Mouse (Mus musculus): ENCODE results near the gene Bdkrb1. TPM values are rescaled to one million over a fixed set of nuclear protein-coding genes. Genes with fewer than 3 reads are reported as not detected.

Bdkrb1 gene
- 0.19 TPM in 1 of 2 replicates, not detected in the other for polyA plus RNA-seq (2015; fragmentation: Nextera tagmentation; extraction: Ambion mirVana)

GRCm38 (mm10) chr12:105602581-105603210 is at the start of gene Bdkrb1:
Gene Bdkrb1, plus strand, starts transcription at chr12:105603085.
- H3K27ac ChIP-seq (ENCODE audit: low read length), result no peak within 1 kb of the TSS
- H3K9ac ChIP-seq (replicated peaks; ENCODE audit: low read depth, low read length), result no peak within 1 kb of the TSS
- WGBS, result 87% methylated on average over 11 of the region's 11 CpGs
- no peaks in the 10 kb centered on the region for H3K9me3 ChIP-seq (ENCODE audit: control insufficient read depth, low read length)
- no peak for ATAC-seq
- H3K4me1 ChIP-seq (replicated peaks; ENCODE audit: control insufficient read depth, insufficient read depth, low read length), result peaks cover 6% of the 10 kb centered on the region; the same call in 1 of the 2 replicates
- no peaks in the 10 kb centered on the region for H3K27me3 ChIP-seq (replicated peaks; ENCODE audit: control insufficient read depth, insufficient read depth, low read length)
- H3K36me3 ChIP-seq (ENCODE audit: control insufficient read depth, insufficient read depth), result no peaks in the 10 kb centered on the region
- no peak within 1 kb of the TSS for H3K4me2 ChIP-seq (ENCODE audit: low read length)
- H3K4me3 ChIP-seq (replicated peaks; ENCODE audit: low read length), result no peak within 1 kb of the TSS

- Histone ChIP-seq H3K4me1 (replicated peaks; ENCODE audit: control insufficient read depth, insufficient read depth, low read length) (peaks cover 2% of the 10 kb centered on the region; the same call in 1 of the 2 replicates), H3K9me3 (ENCODE audit: control insufficient read depth, low read length) (no peaks in the 10 kb centered on the region), H3K9ac (replicated peaks; ENCODE audit: low read depth, low read length) (no peak overlapping the region), H3K36me3 (ENCODE audit: control insufficient read depth, insufficient read depth) (no peaks in the 10 kb centered on the region), H3K27me3 (replicated peaks; ENCODE audit: control insufficient read depth, insufficient read depth, low read length) (no peaks in the 10 kb centered on the region), H3K4me3 (replicated peaks; ENCODE audit: low read length) (no peak overlapping the region), H3K27ac (ENCODE audit: low read length) (no peak overlapping the region), H3K4me2 (ENCODE audit: low read length) (no peak overlapping the region)
- WGBS, result 75% methylated on average over 8 of the region's 8 CpGs
- ATAC-seq, result no peak
These were observed 48.6 kb upstream of the Bdkrb1 start for GRCm38 (mm10) chr12:105554151-105554772.

GRCm38 (mm10) chr12:105555172-105555571 is 47.7 kb upstream of the Bdkrb1 start:
- 74% methylated on average over 5 of the region's 5 CpGs for WGBS
- H3K4me3 ChIP-seq (replicated peaks; ENCODE audit: low read length), result no peak overlapping the region
- no peaks in the 10 kb centered on the region for H3K9me3 ChIP-seq (ENCODE audit: control insufficient read depth, low read length)
- no peak for ATAC-seq
- H3K4me2 ChIP-seq (ENCODE audit: low read length), result no peak overlapping the region
- H3K4me1 ChIP-seq (replicated peaks; ENCODE audit: control insufficient read depth, insufficient read depth, low read length), result peaks cover 2% of the 10 kb centered on the region; the same call in 1 of the 2 replicates
- no peak overlapping the region for H3K9ac ChIP-seq (replicated peaks; ENCODE audit: low read depth, low read length)
- no peaks in the 10 kb centered on the region for H3K27me3 ChIP-seq (replicated peaks; ENCODE audit: control insufficient read depth, insufficient read depth, low read length)
- no peak overlapping the region for H3K27ac ChIP-seq (ENCODE audit: low read length)
- H3K36me3 ChIP-seq (ENCODE audit: control insufficient read depth, insufficient read depth), result no peaks in the 10 kb centered on the region

GRCm38 (mm10) chr12:105557250-105557925 is 45.5 kb upstream of the Bdkrb1 start:
- ATAC-seq, result no peak
- Histone ChIP-seq H3K27ac (ENCODE audit: low read length) (no peak overlapping the region), H3K4me1 (replicated peaks; ENCODE audit: control insufficient read depth, insufficient read depth, low read length) (no peaks in the 10 kb centered on the region), H3K4me3 (replicated peaks; ENCODE audit: low read length) (no peak overlapping the region), H3K27me3 (replicated peaks; ENCODE audit: control insufficient read depth, insufficient read depth, low read length) (peaks cover 4% of the 10 kb centered on the region; the same call in 1 of the 2 replicates), H3K9ac (replicated peaks; ENCODE audit: low read depth, low read length) (no peak overlapping the region), H3K4me2 (ENCODE audit: low read length) (no peak overlapping the region), H3K36me3 (ENCODE audit: control insufficient read depth, insufficient read depth) (no peaks in the 10 kb centered on the region), H3K9me3 (ENCODE audit: control insufficient read depth, low read length) (no peaks in the 10 kb centered on the region)
- WGBS, result 69% methylated on average over 7 of the region's 7 CpGs

- H3K27ac ChIP-seq (ENCODE audit: low read length), result no peak overlapping the region
- peaks cover 24% of the 10 kb centered on the region for H3K27me3 ChIP-seq (replicated peaks; ENCODE audit: control insufficient read depth, insufficient read depth, low read length)
- no peaks in the 10 kb centered on the region for H3K36me3 ChIP-seq (ENCODE audit: control insufficient read depth, insufficient read depth)
- no peak overlapping the region for H3K9ac ChIP-seq (replicated peaks; ENCODE audit: low read depth, low read length)
- no peak overlapping the region for H3K4me3 ChIP-seq (replicated peaks; ENCODE audit: low read length)
- H3K9me3 ChIP-seq (ENCODE audit: control insufficient read depth, low read length), result no peaks in the 10 kb centered on the region
- peaks cover 18% of the 10 kb centered on the region for H3K4me1 ChIP-seq (replicated peaks; ENCODE audit: control insufficient read depth, insufficient read depth, low read length)
- WGBS, result 37% methylated on average over 8 of the region's 8 CpGs
- H3K4me2 ChIP-seq (ENCODE audit: low read length), result no peak overlapping the region
- no peak for ATAC-seq
These were observed 41.8 kb upstream of the Bdkrb1 start for GRCm38 (mm10) chr12:105561007-105561534.

- H3K4me1 ChIP-seq (replicated peaks; ENCODE audit: control insufficient read depth, insufficient read depth, low read length), result peaks cover 18% of the 10 kb centered on the region
- no peak for ATAC-seq
- peak overlapping the region; percentile 60 for H3K4me2 ChIP-seq (ENCODE audit: low read length)
- no peak overlapping the region for H3K9ac ChIP-seq (replicated peaks; ENCODE audit: low read depth, low read length)
- no peak overlapping the region for H3K27ac ChIP-seq (ENCODE audit: low read length)
- H3K36me3 ChIP-seq (ENCODE audit: control insufficient read depth, insufficient read depth), result no peaks in the 10 kb centered on the region
- peaks cover 4% of the 10 kb centered on the region; the same call in 1 of the 2 replicates for H3K9me3 ChIP-seq (ENCODE audit: control insufficient read depth, low read length)
- H3K4me3 ChIP-seq (replicated peaks; ENCODE audit: low read length), result no peak overlapping the region; the same call in 1 of the 2 replicates
- 43% methylated on average over 8 of the region's 8 CpGs for WGBS
- peaks cover 24% of the 10 kb centered on the region for H3K27me3 ChIP-seq (replicated peaks; ENCODE audit: control insufficient read depth, insufficient read depth, low read length)
These were observed 40.6 kb upstream of the Bdkrb1 start for GRCm38 (mm10) chr12:105562056-105562820.

- no peak within 1 kb of the TSS for H3K27ac ChIP-seq (ENCODE audit: low read length)
- H3K9me3 ChIP-seq (ENCODE audit: control insufficient read depth, low read length), result peaks cover 4% of the 10 kb centered on the region; the same call in 1 of the 2 replicates
- no peaks in the 10 kb centered on the region for H3K36me3 ChIP-seq (ENCODE audit: control insufficient read depth, insufficient read depth)
- peaks cover 18% of the 10 kb centered on the region for H3K4me1 ChIP-seq (replicated peaks; ENCODE audit: control insufficient read depth, insufficient read depth, low read length)
- WGBS, result 1% methylated on average over 25 of the region's 25 CpGs
- 0 out of 2 replicates have a peak, but pooled peaks have one; percentile 36 for ATAC-seq
- H3K9ac ChIP-seq (replicated peaks; ENCODE audit: low read depth, low read length), result 0 out of 2 replicates have a peak within 1 kb of the TSS, but pooled peaks have one; percentile 32
- peak within 1 kb of the TSS; percentile 35 for H3K4me3 ChIP-seq (replicated peaks; ENCODE audit: low read length)
- peak within 1 kb of the TSS; percentile 60 for H3K4me2 ChIP-seq (ENCODE audit: low read length)
- peaks cover 24% of the 10 kb centered on the region for H3K27me3 ChIP-seq (replicated peaks; ENCODE audit: control insufficient read depth, insufficient read depth, low read length)
These were observed 39.8 kb upstream of the Bdkrb1 start, which contains the start of gene Bdkrb2 for GRCm38 (mm10) chr12:105562936-105563680. Gene Bdkrb2, plus strand, starts transcription at chr12:105563226.

GRCm38 (mm10) chr12:105563726-105564275 is 39.1 kb upstream of the Bdkrb1 start:
- peak overlapping the region; percentile 35 for H3K4me3 ChIP-seq (replicated peaks; ENCODE audit: low read length)
- 5% methylated on average over 25 of the region's 25 CpGs for WGBS
- H3K4me1 ChIP-seq (replicated peaks; ENCODE audit: control insufficient read depth, insufficient read depth, low read length), result peaks cover 18% of the 10 kb centered on the region
- peaks cover 4% of the 10 kb centered on the region; the same call in 1 of the 2 replicates for H3K9me3 ChIP-seq (ENCODE audit: control insufficient read depth, low read length)
- H3K27ac ChIP-seq (ENCODE audit: low read length), result no peak overlapping the region
- H3K9ac ChIP-seq (replicated peaks; ENCODE audit: low read depth, low read length), result 0 out of 2 replicates have a peak overlapping the region, but pooled peaks have one; percentile 32
- peaks cover 24% of the 10 kb centered on the region for H3K27me3 ChIP-seq (replicated peaks; ENCODE audit: control insufficient read depth, insufficient read depth, low read length)
- H3K4me2 ChIP-seq (ENCODE audit: low read length), result peak overlapping the region; percentile 60
- no peaks in the 10 kb centered on the region for H3K36me3 ChIP-seq (ENCODE audit: control insufficient read depth, insufficient read depth)
- ATAC-seq, result no peak

Measured in forebrain, embryonic 16.5 days (tissue).